Mouse (Mus musculus) telencephalon, adult 2 months (tissue): ENCODE data around the gene Vmn2r121.

ENCODE experiments used
- DNase-seq: peaks from one replicate; pipeline ENCODE4 v3.0.0-alpha.2; 2011; ENCODE audit warnings: low read depth, low spot score

The Vmn2r121 gene

DNA sequence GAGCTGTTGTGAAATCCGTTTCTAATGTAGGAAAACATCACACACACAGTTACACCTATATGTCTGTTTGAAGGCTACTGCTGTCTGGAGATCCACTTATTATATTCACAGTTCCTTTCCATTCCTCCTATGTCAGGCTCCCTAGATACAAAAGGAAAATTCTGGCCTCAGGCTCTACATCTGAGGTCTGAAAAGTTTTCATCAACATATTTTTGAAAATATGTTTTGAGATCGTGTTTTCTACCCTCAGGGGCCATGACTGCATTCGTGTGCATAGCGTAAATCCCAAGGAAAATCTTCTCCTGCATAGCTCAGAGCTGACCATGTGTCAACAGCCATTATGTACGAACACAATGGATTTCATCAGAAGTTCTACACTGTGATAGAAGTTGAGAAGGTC lies at the start of gene Vmn2r121:
Gene Vmn2r121 (minus strand): TSS at position 101 of the 400 bp plus-strand sequence.
- DNase-seq, result no peak
